Mouse (Mus musculus) midbrain, embryonic 14.5 days (tissue): ENCODE results near the gene Ap3m1. TPM values are rescaled to one million over a fixed set of nuclear protein-coding genes. Genes with fewer than 3 reads are reported as not detected.

Source experiments
- ATAC-seq: fragments of 200-750 bp; cut with Nextera tagmentation; 2 replicates; pipeline ENCODE4 v1.8.0; 2017; ENCODE audit warnings: moderate number of reproducible peaks, moderate library complexity; ENCODE audit not compliant: low FRiP score, low TSS enrichment
- DNase-seq: peaks from one replicate; pipeline ENCODE4 v3.0.0-alpha.2; 2015
- H3K27ac ChIP-seq: fragments of 300-500 bp; sonication (generic); replicated peaks from 2 replicates; pipeline ENCODE4 v1.5.1; 2014; ENCODE audit warnings: mild to moderate bottlenecking, low read depth, low read length, moderate library complexity
- H3K27me3 ChIP-seq: fragments of 300-500 bp; sonication (generic); 2 replicates; pipeline ENCODE4 v1.6.1; 2014; ENCODE audit warnings: low read length, control low read depth, mixed read lengths; ENCODE audit not compliant: control insufficient read depth, insufficient read depth
- H3K36me3 ChIP-seq: fragments of 300-500 bp; sonication (generic); 2 replicates; pipeline ENCODE4 v1.6.1; 2014; ENCODE audit warnings: low read length, control low read depth; ENCODE audit not compliant: control insufficient read depth, insufficient read depth
- H3K4me1 ChIP-seq: fragments of 300-500 bp; sonication (generic); 2 replicates; pipeline ENCODE4 v1.6.1; 2014; ENCODE audit warnings: mild to moderate bottlenecking, antibody characterized with exemption, low read length, control low read depth; ENCODE audit not compliant: control insufficient read depth, insufficient read depth
- H3K4me2 ChIP-seq: fragments of 300-500 bp; sonication (generic); 2 replicates; pipeline ENCODE4 v1.6.1; 2014; ENCODE audit warnings: mild to moderate bottlenecking, low read length, moderate library complexity
- H3K4me3 ChIP-seq: fragments of 300-500 bp; sonication (generic); replicated peaks from 2 replicates; pipeline ENCODE4 v1.5.1; 2014; ENCODE audit warnings: low read depth, low read length
- H3K9ac ChIP-seq: fragments of 300-500 bp; sonication (generic); replicated peaks from 2 replicates; pipeline ENCODE4 v1.6.1; 2014; ENCODE audit warnings: mild to moderate bottlenecking, low read length, moderate library complexity
- H3K9me3 ChIP-seq: fragments of 300-500 bp; sonication (generic); 2 replicates; pipeline ENCODE4 v1.6.1; 2016; ENCODE audit warnings: low read length, control low read depth, mixed read lengths; ENCODE audit not compliant: control insufficient read depth
- WGBS: fragments of 180-500 bp; shearing (Covaris S2); extraction: QIAGEN DNeasy Blood & Tissue Kit; methylation state at CpG from one replicate; pipeline ENCODE4 v1.1.7; 2014; 5-methylcytosine and 5-hydroxymethylcytosine counted together
- polyA plus RNA-seq: library from polyadenylated mRNA; unstranded; fragments of >200 nt; fragmentation: Nextera tagmentation; extraction: Ambion mirVana; gene quantifications from 2 replicates; pipeline ENCODE4 v1.2.1, GENCODE M21; 2014

The Ap3m1 gene
- polyA plus RNA-seq, 1 experiment from 2014 or later = 112 TPM

DNA sequence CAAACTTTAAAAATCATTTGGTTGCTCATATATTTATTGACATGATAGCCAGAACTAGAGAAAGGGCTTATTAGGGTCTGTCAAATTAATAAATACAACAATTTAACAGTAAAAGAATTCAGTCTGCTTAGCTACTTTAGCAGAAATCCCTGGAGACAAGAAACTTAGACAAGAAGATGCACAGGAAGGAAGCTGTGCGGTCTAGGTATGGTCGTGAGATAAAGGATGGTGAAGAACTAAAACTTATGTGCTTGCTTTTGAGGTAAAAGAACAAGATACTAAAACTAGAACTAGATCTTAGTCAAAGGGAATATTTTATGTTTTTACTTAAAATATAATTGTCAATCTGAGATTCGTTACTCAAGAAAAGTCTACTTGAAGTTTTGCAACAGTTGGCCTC is 17.5 kb downstream of the Ap3m1 start:
- Histone ChIP-seq H3K9ac (no peak overlapping the region), H3K4me2 (no peak overlapping the region), H3K27ac (no peak overlapping the region), H3K27me3 (no peaks in the 10 kb centered on the region), H3K9me3 (no peaks in the 10 kb centered on the region), H3K36me3 (peaks cover 78% of the 10 kb centered on the region), H3K4me1 (no peaks in the 10 kb centered on the region), H3K4me3 (no peak overlapping the region)
- ATAC-seq (no peak), DNase-seq (no peak)
- WGBS = over 99% methylated on average over 3 of the region's 3 CpGs

DNA sequence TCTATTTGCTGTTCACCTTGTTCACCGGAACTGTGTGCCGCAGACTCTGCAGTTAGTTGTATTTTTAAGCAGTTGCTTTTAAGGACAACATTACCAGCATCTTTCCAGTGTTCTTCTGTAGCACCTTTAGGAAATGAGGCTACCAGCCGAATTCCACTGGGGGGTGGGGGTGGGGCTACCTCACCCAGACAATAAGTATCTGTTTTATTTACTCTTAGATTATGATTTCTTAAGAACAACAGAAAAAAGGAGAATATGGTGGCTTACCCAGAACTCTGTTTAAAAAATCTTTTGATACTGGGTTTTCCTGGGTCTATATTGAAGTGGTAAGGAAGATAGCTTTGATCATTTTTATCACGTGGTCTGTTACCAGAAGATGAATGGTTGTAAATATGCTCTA is 18.0 kb downstream of the Ap3m1 start:
- no peaks in the 10 kb centered on the region for H3K9me3 ChIP-seq
- H3K4me3 ChIP-seq = no peak overlapping the region
- no peaks in the 10 kb centered on the region for H3K27me3 ChIP-seq
- H3K36me3 ChIP-seq = peaks cover 78% of the 10 kb centered on the region
- WGBS = 92% methylated on average over 4 of the region's 4 CpGs
- H3K9ac ChIP-seq = no peak overlapping the region
- H3K27ac ChIP-seq = no peak overlapping the region
- DNase-seq (no peak), ATAC-seq (no peak)
- H3K4me1 ChIP-seq = no peaks in the 10 kb centered on the region
- no peak overlapping the region for H3K4me2 ChIP-seq

DNA sequence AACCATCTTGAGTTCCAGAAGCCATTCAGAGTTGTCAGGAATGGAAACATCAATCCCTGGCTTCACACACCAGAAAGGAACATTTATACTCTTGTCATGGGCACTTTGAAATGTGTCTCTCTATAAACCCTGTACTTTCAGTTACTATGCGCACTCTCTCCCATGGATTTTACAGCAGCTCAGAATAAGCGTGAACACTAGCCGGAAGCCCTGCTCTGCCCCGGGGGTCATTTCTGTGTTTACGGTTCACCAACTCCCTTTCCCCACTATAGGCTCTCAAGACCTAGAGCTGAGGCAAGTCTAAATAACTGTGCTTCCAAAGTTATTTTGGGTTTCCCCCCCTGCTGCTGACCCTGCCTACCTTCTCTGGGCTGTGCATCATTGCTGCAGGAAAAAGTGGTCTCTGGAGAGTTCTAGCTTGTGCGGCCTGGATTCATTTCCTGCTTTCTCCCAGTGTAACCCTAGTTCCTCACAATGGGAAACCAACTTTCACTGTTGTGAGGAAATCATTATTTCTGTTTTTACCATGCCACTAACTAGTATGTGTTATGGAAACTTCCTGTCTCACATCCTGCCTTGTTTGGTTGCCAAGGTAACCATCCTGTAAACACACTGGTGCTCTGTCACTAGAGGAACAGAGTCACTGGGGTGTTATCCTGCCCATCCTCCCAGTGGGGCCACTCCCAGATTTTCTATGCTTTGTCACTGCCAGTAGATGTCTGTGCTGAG is 20.4 kb downstream of the Ap3m1 start:
- peaks cover 57% of the 10 kb centered on the region for H3K36me3 ChIP-seq
- WGBS = 84% methylated on average over 6 of the region's 6 CpGs

DNA sequence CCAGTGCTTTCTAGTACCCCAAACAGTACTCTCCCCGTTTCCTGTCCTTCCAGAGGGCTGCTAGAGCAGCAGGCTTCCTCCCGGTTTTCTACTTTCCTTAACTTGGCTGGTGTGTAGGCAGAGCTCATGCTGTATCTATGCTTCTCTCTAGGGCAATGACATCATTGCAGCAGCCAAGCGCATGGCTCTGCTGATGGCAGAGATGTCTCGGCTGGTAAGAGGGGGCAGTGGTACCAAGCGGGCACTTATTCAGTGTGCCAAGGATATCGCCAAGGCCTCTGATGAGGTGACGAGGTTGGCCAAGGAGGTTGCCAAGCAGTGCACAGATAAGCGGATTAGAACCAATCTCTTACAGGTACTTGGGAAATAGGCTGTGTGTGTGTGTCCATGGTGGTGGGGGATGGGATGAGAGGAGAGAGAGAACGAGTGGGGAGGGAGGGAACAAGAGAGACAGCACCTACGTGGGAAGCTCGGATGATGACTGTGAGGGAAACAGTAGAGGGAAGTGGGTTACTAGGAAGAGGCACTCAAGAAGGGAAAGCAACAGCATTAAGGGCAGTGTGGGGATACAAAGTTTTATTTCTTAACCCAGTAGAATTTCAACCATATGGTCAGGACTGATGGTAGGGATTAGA is 23.2 kb downstream of the Ap3m1 start:
- WGBS = 93% methylated on average over 11 of the region's 11 CpGs
- DNase-seq (no peak), ATAC-seq (no peak)
- no peaks in the 10 kb centered on the region for H3K27me3 ChIP-seq
- no peaks in the 10 kb centered on the region for H3K9me3 ChIP-seq
- no peak overlapping the region for H3K4me3 ChIP-seq
- H3K4me2 ChIP-seq = no peak overlapping the region
- no peaks in the 10 kb centered on the region for H3K4me1 ChIP-seq
- H3K36me3 ChIP-seq = peaks cover 35% of the 10 kb centered on the region
- H3K9ac ChIP-seq = no peak overlapping the region
- no peak overlapping the region for H3K27ac ChIP-seq

More for the DNA sequence above, 20.4 kb downstream of the Ap3m1 start:
- no peak overlapping the region for H3K4me3 ChIP-seq
- no peak overlapping the region for H3K27ac ChIP-seq
- no peaks in the 10 kb centered on the region for H3K9me3 ChIP-seq
- H3K9ac ChIP-seq = no peak overlapping the region
- H3K4me1 ChIP-seq = no peaks in the 10 kb centered on the region
- H3K27me3 ChIP-seq = no peaks in the 10 kb centered on the region
- ATAC-seq (no peak), DNase-seq (peak; percentile 27)
- H3K4me2 ChIP-seq = no peak overlapping the region

DNA sequence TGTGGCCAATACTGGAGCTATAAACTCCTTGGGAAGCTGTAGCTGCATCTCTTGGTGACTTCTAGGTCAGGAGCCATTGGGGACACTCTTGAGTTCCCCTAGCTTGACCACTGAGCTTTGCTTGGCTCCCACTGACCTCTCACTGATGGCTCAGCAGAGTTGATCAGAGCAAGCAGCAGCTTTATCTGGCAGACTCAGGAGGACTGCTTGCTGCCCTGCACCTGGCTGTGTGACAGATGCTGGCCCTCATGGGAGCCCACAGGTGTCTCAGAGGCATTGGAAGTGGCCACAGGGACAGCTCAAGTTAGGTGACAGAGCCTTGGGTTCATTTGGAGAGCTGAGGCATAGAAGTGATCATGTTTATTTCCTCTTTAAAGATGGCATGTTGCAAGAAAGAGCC is 24.8 kb downstream of the Ap3m1 start:
- DNase-seq (no peak), ATAC-seq (no peak)
- H3K4me1 ChIP-seq = no peaks in the 10 kb centered on the region
- H3K27me3 ChIP-seq = no peaks in the 10 kb centered on the region
- no peak overlapping the region for H3K4me2 ChIP-seq
- H3K36me3 ChIP-seq = peaks cover 20% of the 10 kb centered on the region
- no peak overlapping the region for H3K27ac ChIP-seq
- no peak overlapping the region for H3K4me3 ChIP-seq
- no peak overlapping the region for H3K9ac ChIP-seq
- H3K9me3 ChIP-seq = no peaks in the 10 kb centered on the region

DNA sequence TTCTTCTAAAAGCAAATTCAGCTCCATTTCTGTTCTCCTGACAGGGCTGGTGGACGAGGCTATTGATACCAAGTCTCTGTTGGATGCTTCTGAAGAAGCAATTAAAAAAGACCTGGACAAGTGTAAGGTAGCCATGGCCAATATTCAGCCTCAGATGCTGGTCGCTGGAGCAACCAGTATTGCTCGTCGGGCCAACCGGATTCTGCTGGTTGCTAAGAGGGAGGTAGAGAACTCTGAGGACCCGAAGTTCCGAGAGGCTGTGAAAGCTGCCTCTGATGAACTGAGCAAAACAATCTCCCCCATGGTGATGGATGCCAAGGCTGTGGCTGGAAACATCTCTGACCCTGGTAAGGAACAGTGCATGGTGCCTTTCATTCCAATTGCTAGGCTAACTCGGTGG is 31.9 kb downstream of the Ap3m1 start:
- Histone ChIP-seq H3K36me3 (peaks cover 10% of the 10 kb centered on the region; the same call in 1 of the 2 replicates), H3K4me2 (no peak overlapping the region), H3K27ac (no peak overlapping the region), H3K4me3 (no peak overlapping the region), H3K9ac (no peak overlapping the region), H3K27me3 (no peaks in the 10 kb centered on the region), H3K9me3 (no peaks in the 10 kb centered on the region), H3K4me1 (no peaks in the 10 kb centered on the region)
- WGBS = 87% methylated on average over 8 of the region's 8 CpGs
- ATAC-seq (no peak), DNase-seq (no peak)

DNA sequence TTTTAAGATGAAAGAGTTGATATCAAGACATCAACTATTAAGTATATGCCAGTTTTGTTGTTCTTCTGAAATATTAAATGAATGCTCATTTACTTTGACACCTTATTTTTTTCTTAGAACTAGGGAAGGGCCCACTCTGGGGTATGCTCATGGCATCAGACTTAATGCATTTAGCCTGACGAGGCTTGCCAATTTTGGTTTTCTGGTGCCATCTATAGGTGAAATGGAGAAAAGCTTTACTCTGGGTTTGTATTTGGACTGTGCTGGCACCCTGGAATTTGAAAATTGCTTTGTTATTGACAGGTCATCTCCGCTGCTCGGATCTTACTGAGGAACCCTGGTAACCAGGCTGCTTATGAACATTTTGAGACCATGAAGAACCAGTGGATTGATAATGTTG is 33.3 kb downstream of the Ap3m1 start:
- Histone ChIP-seq H3K9ac (no peak overlapping the region), H3K4me3 (no peak overlapping the region), H3K36me3 (peaks cover 15% of the 10 kb centered on the region; the same call in 1 of the 2 replicates), H3K4me1 (no peaks in the 10 kb centered on the region), H3K27me3 (no peaks in the 10 kb centered on the region), H3K27ac (no peak overlapping the region), H3K9me3 (no peaks in the 10 kb centered on the region), H3K4me2 (no peak overlapping the region)
- WGBS = 36% methylated on average over 3 of the region's 3 CpGs
- DNase-seq (peak; percentile 87), ATAC-seq (no peak)

DNA sequence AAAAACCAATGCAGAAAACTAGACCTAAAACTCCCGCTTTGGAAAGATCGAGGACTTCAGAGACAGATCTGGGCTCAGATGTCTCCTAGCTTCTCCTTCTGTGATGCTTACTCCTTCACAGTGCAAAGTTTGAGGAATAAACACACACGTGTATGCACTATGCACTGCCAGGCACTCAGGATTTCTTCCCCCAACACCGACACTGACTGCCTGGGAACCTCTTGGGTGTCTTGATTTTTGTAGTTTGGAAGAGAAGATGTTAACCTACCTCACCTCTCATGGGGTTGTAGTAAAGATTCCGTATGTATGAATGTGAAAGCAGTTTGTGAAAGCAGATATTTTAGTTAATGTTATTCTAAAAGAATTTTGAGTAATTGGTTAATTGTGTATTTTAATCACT is 34.4 kb downstream of the Ap3m1 start:
- Histone ChIP-seq H3K4me2 (no peak overlapping the region), H3K27me3 (no peaks in the 10 kb centered on the region), H3K9me3 (no peaks in the 10 kb centered on the region), H3K36me3 (peaks cover 15% of the 10 kb centered on the region; the same call in 1 of the 2 replicates), H3K9ac (no peak overlapping the region), H3K27ac (no peak overlapping the region), H3K4me1 (no peaks in the 10 kb centered on the region), H3K4me3 (no peak overlapping the region)
- WGBS = 93% methylated on average over 5 of the region's 5 CpGs
- no peak for DNase-seq
- ATAC-seq = no peak

DNA sequence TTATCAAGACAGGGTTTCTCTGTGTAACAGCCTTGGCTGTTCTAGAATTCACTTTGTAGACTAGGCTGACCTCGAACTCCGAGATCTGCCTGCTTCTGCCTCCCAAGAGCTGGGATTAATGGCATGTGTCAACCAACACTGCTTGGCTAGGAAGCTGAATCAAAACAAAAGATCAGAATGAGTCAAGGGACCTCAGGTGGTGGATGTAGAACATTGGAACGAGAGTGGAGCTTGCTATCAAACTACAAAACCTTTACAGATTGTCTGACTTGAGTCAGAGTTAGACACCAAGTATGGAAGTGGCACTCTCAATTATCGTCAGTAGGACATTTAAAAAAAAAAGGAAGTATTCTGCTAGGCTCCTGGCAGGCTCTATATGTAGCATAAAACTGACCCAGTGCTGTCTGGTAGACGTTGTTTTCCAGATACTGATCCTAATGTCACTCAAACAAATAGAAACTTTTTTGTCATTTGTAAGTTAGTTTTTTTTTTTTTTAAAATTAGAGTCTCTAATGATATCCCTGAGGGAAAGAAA is 38.4 kb downstream of the Ap3m1 start:
- H3K4me3 ChIP-seq = no peak overlapping the region
- H3K27ac ChIP-seq = no peak overlapping the region
- H3K4me1 ChIP-seq = no peaks in the 10 kb centered on the region
- H3K9ac ChIP-seq = no peak overlapping the region
- H3K9me3 ChIP-seq = no peaks in the 10 kb centered on the region
- 92% methylated on average over 5 of the region's 5 CpGs for WGBS
- no peak for DNase-seq
- no peak for ATAC-seq
- no peaks in the 10 kb centered on the region for H3K27me3 ChIP-seq
- H3K4me2 ChIP-seq = no peak overlapping the region
- H3K36me3 ChIP-seq = peaks cover 11% of the 10 kb centered on the region; the same call in 1 of the 2 replicates
